Mouse (Mus musculus) cortical plate, adult 2 months (tissue): ENCODE results near the gene Ppp2r2c. TPM values are rescaled to one million over a fixed set of nuclear protein-coding genes. Genes with fewer than 3 reads are reported as not detected.

ENCODE experiments used
- H3K27ac ChIP-seq: fragments of 200-500 bp; 2 replicates; pipeline ENCODE4 v1.5.1; 2012; ENCODE audit warnings: low read length, control low read depth, inconsistent platforms; ENCODE audit not compliant: insufficient read depth
- H3K4me1 ChIP-seq: fragments of 200-500 bp; 2 replicates; pipeline ENCODE4 v1.6.1; 2011; ENCODE audit warnings: low read length; ENCODE audit not compliant: control insufficient read depth, insufficient read depth
- H3K4me3 ChIP-seq: fragments of 200-500 bp; 2 replicates; pipeline ENCODE4 v1.5.1; 2011; ENCODE audit warnings: mild to moderate bottlenecking, low read length, control low read depth; ENCODE audit not compliant: insufficient read depth
- CTCF ChIP-seq: fragments of 200-500 bp; IDR thresholded peaks from 2 replicates; pipeline ENCODE4 v1.5.1; 2011; ENCODE audit warnings: mild to moderate bottlenecking, control low read depth, low read length; ENCODE audit not compliant: insufficient read depth; ENCODE audit errors: extremely low read depth
- POLR2A ChIP-seq: fragments of 200-500 bp; IDR thresholded peaks from 2 replicates; pipeline ENCODE4 v1.6.1; 2011; ENCODE audit warnings: mild to moderate bottlenecking, low read length, control low read depth; ENCODE audit not compliant: insufficient read depth; ENCODE audit errors: extremely low read depth
- polyA plus RNA-seq: library from polyadenylated mRNA; depleted of rRNA; stranded (reverse); fragments of >200 nt; gene quantifications from 2 replicates; pipeline ENCODE4 v1.2.3, GENCODE M21; 2012

Ppp2r2c gene
- polyA plus RNA-seq, 1 experiment = 442 TPM

- Histone ChIP-seq H3K4me1 (peaks cover 53% of the 10 kb centered on the region), H3K4me3 (no peak overlapping the region), H3K27ac (peak overlapping the region; percentile 74)
- TF ChIP-seq CTCF (no peak), POLR2A (no peak)
These were observed 18.0 kb downstream of the Ppp2r2c start for GRCm38 (mm10) chr5:36886298-36886697.

- Histone ChIP-seq H3K27ac (peak overlapping the region; percentile 71), H3K4me3 (no peak overlapping the region), H3K4me1 (peaks cover 53% of the 10 kb centered on the region)
- TF ChIP-seq CTCF = no peak
- no peak for TF ChIP-seq POLR2A
These were observed 18.6 kb downstream of the Ppp2r2c start for GRCm38 (mm10) chr5:36886852-36887283.

GRCm38 (mm10) chr5:36887299-36887988, 19.1 kb downstream of the Ppp2r2c start:
- Histone ChIP-seq H3K4me3 (no peak overlapping the region), H3K27ac (peak overlapping the region; percentile 71), H3K4me1 (peaks cover 53% of the 10 kb centered on the region)
- no peak for TF ChIP-seq POLR2A
- TF ChIP-seq CTCF = no peak

GRCm38 (mm10) chr5:36888501-36888900, 20.2 kb downstream of the Ppp2r2c start:
- Histone ChIP-seq H3K4me3 (no peak overlapping the region), H3K27ac (peak overlapping the region; percentile 71), H3K4me1 (peaks cover 55% of the 10 kb centered on the region)
- TF ChIP-seq POLR2A (no peak), CTCF (no peak)

- no peak overlapping the region for H3K4me3 ChIP-seq
- peak overlapping the region; percentile 71 for H3K27ac ChIP-seq
- H3K4me1 ChIP-seq = peaks cover 55% of the 10 kb centered on the region
- TF ChIP-seq CTCF (no peak), POLR2A (no peak)
These were observed 20.6 kb downstream of the Ppp2r2c start for GRCm38 (mm10) chr5:36888911-36889310.

GRCm38 (mm10) chr5:36889380-36889886, 21.1 kb downstream of the Ppp2r2c start:
- H3K4me1 ChIP-seq = peaks cover 54% of the 10 kb centered on the region
- no peak for TF ChIP-seq CTCF
- TF ChIP-seq POLR2A = no peak
- H3K27ac ChIP-seq = peak overlapping the region; percentile 71; the same call in 1 of the 2 replicates
- H3K4me3 ChIP-seq = no peak overlapping the region

GRCm38 (mm10) chr5:36890794-36891193, 22.5 kb downstream of the Ppp2r2c start:
- peak overlapping the region; percentile 93 for H3K27ac ChIP-seq
- H3K4me1 ChIP-seq = peaks cover 57% of the 10 kb centered on the region
- no peak overlapping the region for H3K4me3 ChIP-seq
- TF ChIP-seq POLR2A (no peak), CTCF (no peak)

- Histone ChIP-seq H3K4me1 (peaks cover 57% of the 10 kb centered on the region), H3K4me3 (no peak overlapping the region), H3K27ac (peak overlapping the region; percentile 93)
- no peak for TF ChIP-seq CTCF
- no peak for TF ChIP-seq POLR2A
These were observed 23.6 kb downstream of the Ppp2r2c start for GRCm38 (mm10) chr5:36891793-36892470.

- peak overlapping the region; percentile 83 for H3K27ac ChIP-seq
- peaks cover 53% of the 10 kb centered on the region for H3K4me1 ChIP-seq
- no peak overlapping the region for H3K4me3 ChIP-seq
- TF ChIP-seq CTCF = no peak
- TF ChIP-seq POLR2A = no peak
These were observed 24.9 kb downstream of the Ppp2r2c start for GRCm38 (mm10) chr5:36893263-36893662.

GRCm38 (mm10) chr5:36894070-36894469, 25.8 kb downstream of the Ppp2r2c start:
- Histone ChIP-seq H3K27ac (peak overlapping the region; percentile 65), H3K4me1 (peaks cover 50% of the 10 kb centered on the region)
- TF ChIP-seq POLR2A (no peak), CTCF (no peak)

More at GRCm38 (mm10) chr5:36894070-36894469, 25.8 kb downstream of the Ppp2r2c start:
- H3K4me3 ChIP-seq = no peak overlapping the region
